Mouse (Mus musculus): ENCODE measurements around the gene Cmya5. TPM values are rescaled to one million over a fixed set of nuclear protein-coding genes. Genes with fewer than 3 reads are reported as not detected.

Cmya5 gene
- total RNA-seq (2023): under 1 TPM; 0.07 to 0.13 TPM

GRCm38 (mm10) chr13:93144336-93145167 is at the start of gene Cmya5:
Cmya5 (minus strand) TSS chr13:93144724.

DNA sequence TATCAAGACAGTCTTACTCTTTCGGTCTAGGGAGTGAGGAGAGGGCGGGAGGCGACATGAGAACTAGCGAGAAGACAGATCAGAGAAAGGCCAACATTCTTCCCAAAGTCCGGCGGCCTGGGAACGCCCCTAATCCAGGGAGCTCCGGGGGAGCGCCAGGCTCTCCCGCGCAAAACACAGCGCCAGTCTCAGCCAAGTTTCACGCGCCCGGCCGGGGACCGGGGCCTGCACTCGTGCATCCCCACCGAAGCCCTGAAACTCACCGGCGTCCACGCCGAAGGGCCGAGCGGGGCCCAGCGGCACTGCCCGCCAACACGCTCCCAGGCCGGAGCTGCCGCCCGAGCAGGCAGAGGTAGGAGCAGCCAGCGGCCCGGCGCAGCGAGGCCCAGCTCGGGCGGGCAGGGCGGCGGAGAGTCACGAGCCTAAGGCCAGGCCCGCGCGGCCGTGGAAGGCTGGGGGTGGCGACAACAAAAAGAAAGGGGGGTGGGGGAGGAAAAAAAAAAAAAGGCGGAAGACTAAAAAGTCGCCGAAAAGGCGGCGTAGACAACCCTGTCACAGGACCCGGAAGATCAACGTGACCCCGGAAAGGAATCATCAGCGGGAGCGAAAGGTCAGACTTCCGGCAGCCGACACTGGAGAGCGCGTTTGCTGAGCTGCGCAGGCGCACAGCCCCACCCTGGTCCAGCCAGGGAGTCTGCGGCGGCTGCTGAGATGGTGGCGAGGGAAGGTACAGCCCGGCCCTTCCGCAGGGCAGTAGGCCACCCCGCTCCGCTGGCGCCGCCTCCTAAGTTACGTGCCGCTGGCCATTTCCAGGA is 47.5 kb upstream of the Cmya5 start, which contains the start of gene Tent2:
Gene Tent2 (minus strand): TSS at position 555 of the 815 bp plus-strand sequence.

Other genes with a start within 250 kb of the Cmya5 start
- gene Tent2, start 47.7 kb upstream of the Cmya5 start, total RNA-seq (2023): 10 to 100 TPM; 52.8 to 54.2 TPM
- 10 to 100 TPM; 10.1 to 11.6 TPM for gene Homer1, start 154.9 kb upstream of the Cmya5 start, total RNA-seq (2023)

Measured in neutrophil, adult 83 days (primary cell).